Mouse (Mus musculus) forebrain, postnatal 0 days (tissue): ENCODE data around the gene Cubn. TPM values are rescaled to one million over a fixed set of nuclear protein-coding genes. Genes with fewer than 3 reads are reported as not detected.

Experiments used
- ATAC-seq: fragments of 200-750 bp; cut with Nextera tagmentation; 2 replicates; pipeline ENCODE4 v1.8.0; 2017; ENCODE audit warnings: mild to moderate bottlenecking, moderate library complexity
- DNase-seq: peaks from one replicate; pipeline ENCODE4 v3.0.0-alpha.2; 2015
- H3K27ac ChIP-seq: fragments of 300-500 bp; sonication (generic); 2 replicates; pipeline ENCODE4 v1.5.1; 2014; ENCODE audit warnings: low read depth, mild to moderate bottlenecking, antibody characterized with exemption, low read length, moderate library complexity, mixed read lengths
- H3K27me3 ChIP-seq: fragments of 300-500 bp; sonication (generic); 2 replicates; pipeline ENCODE4 v1.6.1; 2014; ENCODE audit warnings: mild to moderate bottlenecking, low read length, mixed read lengths; ENCODE audit not compliant: insufficient read depth
- H3K36me3 ChIP-seq: fragments of 300-500 bp; sonication (generic); 2 replicates; pipeline ENCODE4 v1.6.1; 2014; ENCODE audit warnings: mild to moderate bottlenecking, moderate library complexity; ENCODE audit not compliant: insufficient read depth
- H3K4me1 ChIP-seq: fragments of 300-500 bp; sonication (generic); 2 replicates; pipeline ENCODE4 v1.6.1; 2014; ENCODE audit warnings: antibody characterized with exemption; ENCODE audit not compliant: insufficient read depth
- H3K4me2 ChIP-seq: fragments of 300-500 bp; sonication (generic); 2 replicates; pipeline ENCODE4 v1.6.1; 2014; ENCODE audit warnings: low read depth, mild to moderate bottlenecking, moderate library complexity
- H3K4me3 ChIP-seq: fragments of 300-500 bp; sonication (generic); 2 replicates; pipeline ENCODE4 v1.5.1; 2014; ENCODE audit warnings: low read depth, low read length, mixed read lengths
- H3K9ac ChIP-seq: fragments of 300-500 bp; sonication (generic); 2 replicates; pipeline ENCODE4 v1.6.1; 2014; ENCODE audit warnings: mild to moderate bottlenecking
- H3K9me3 ChIP-seq: fragments of 300-500 bp; sonication (generic); 2 replicates; pipeline ENCODE4 v1.6.1; 2016; ENCODE audit warnings: low read length
- CTCF ChIP-seq: sonication (generic); IDR thresholded peaks from 2 replicates; pipeline ENCODE4 v1.5.1; 2016; ENCODE audit warnings: antibody characterized with exemption, control low read depth, low read depth
- WGBS: fragments of 180-500 bp; shearing (Covaris S2); extraction: QIAGEN DNeasy Blood & Tissue Kit; methylation state at CpG from one replicate; pipeline ENCODE4 v1.1.7; 2014; 5-methylcytosine and 5-hydroxymethylcytosine counted together
- polyA plus RNA-seq: library from polyadenylated mRNA; unstranded; fragments of >200 nt; fragmentation: Nextera tagmentation; extraction: Ambion mirVana; gene quantifications from 2 replicates; pipeline ENCODE4 v1.2.1, GENCODE M21; 2015
- total RNA-seq: library from RNA; depleted of rRNA; stranded (reverse); fragments of >200 nt; gene quantifications from 2 replicates; pipeline ENCODE4 v1.2.3, GENCODE M21; 2014

Cubn gene
- total and polyA plus RNA-seq, 2 experiments from 2014 or later, result 0.25 to 1.1 TPM

DNA sequence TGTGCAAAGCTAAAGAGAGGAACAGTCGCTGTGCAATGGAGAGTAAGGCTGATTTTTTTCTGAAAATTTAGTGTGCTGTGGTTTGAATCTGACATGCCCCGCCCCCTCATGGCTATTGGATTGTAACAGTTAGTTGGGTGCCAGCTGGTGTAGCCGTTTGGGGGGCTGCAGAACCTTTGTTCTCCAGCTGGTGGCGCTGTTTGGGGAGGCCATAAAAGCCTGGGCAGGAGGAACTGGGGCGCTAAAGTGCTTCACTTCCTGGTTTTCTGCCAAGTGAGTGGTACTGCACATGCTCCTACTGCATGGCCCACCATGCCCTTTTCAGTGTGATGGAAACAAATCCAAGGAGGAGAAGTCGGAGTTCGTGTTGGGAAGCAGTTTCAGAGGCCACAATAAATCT lies 215.7 kb downstream of the Cubn start:
- TF ChIP-seq CTCF, result peak; percentile 11; the same call in 1 of the 2 replicates
- Histone ChIP-seq H3K27ac (no peak overlapping the region), H3K9ac (no peak overlapping the region), H3K9me3 (no peaks in the 10 kb centered on the region), H3K4me3 (no peak overlapping the region), H3K36me3 (no peaks in the 10 kb centered on the region), H3K27me3 (no peaks in the 10 kb centered on the region), H3K4me2 (no peak overlapping the region), H3K4me1 (0 out of 2 replicates have a peak, but pooled peaks cover 2% of the 10 kb centered on the region)
- WGBS, result 60% methylated on average over 7 of the region's 7 CpGs
- DNase-seq, result no peak
- no peak for ATAC-seq

DNA sequence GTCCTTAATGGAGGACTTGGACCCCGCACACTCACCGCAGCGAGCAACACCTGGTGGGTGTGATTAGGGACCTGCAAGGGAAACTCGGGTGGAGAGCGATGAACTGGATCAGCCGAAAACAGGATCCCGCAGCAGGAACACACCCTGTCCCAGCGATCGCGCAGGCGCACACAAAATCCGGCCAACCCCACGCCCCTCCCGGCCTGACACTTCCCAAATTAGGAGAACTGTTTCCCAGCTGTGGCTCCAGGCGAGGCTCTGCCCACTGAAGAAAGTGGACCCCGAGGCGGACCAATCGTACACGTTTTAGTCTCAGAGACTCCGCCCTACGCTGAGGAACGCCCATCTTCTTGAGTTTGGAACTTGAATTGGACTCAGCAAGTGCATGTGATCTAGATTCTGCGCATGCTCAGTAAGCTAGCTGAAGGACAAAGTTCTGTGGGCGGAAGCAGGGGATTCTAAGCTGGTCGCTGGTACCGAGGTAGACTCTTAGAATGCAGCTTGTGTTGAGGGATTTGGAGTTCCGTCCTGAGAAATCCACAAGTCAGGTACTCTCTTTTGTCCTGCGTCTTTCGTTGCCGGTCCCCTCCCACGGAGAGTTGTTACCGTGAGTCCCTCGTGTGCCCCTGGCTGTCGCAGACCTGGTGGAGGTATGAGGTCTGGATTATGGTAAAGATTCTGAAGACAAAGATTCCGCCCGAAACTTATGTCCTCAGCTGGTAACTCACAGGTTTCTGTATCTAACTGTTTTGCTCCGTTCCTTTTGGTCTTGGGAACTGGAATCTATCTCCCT lies 220.3 kb downstream of the Cubn start, which contains the start of gene Rsu1:
TSS of gene Rsu1 (minus strand) at position 251 of the 793 bp plus-strand sequence.
- no peaks in the 10 kb centered on the region for H3K9me3 ChIP-seq
- peak; percentile 99 for ATAC-seq

DNA sequence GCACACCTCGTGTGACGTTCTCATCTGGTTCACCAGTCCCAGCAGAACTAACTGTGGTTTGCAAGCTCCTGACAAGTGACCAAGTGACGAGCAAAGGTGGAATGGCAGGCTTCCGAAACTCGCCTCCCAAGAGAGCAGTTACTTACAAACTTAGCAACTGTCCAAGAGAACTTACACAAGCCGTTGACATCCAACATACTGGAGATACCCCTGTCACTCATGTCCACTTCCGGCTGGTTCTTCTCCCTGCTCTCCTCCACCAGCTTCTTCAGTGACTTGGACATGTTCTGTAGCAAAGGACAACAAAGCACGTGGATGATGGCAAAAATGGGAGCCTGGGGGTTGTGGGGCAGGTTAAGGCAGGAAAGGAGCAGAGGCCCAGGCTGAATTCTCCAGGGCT lies 220.9 kb downstream of the Cubn start:
- WGBS, result 58% methylated on average over 8 of the region's 8 CpGs
- DNase-seq (no peak), ATAC-seq (no peak)
- Histone ChIP-seq H3K9ac (peak overlapping the region; percentile 58), H3K9me3 (no peaks in the 10 kb centered on the region), H3K4me1 (peaks cover 6% of the 10 kb centered on the region; the same call in 1 of the 2 replicates), H3K36me3 (no peaks in the 10 kb centered on the region), H3K4me2 (peak overlapping the region; percentile 80), H3K27ac (peak overlapping the region; percentile 46; the same call in 1 of the 2 replicates), H3K27me3 (no peaks in the 10 kb centered on the region), H3K4me3 (peak overlapping the region; percentile 56)
- TF ChIP-seq CTCF, result no peak

More for the DNA sequence above, 220.3 kb downstream of the Cubn start, which contains the start of gene Rsu1:
- peak within 1 kb of the TSS; percentile 58 for H3K9ac ChIP-seq
- peak within 1 kb of the TSS; percentile 56 for H3K4me3 ChIP-seq
- peak; percentile 97 for DNase-seq
- peak; percentile 17; the same call in 1 of the 2 replicates for TF ChIP-seq CTCF
- peaks cover 6% of the 10 kb centered on the region; the same call in 1 of the 2 replicates for H3K4me1 ChIP-seq
- H3K27me3 ChIP-seq, result no peaks in the 10 kb centered on the region
- H3K4me2 ChIP-seq, result peak within 1 kb of the TSS; percentile 80
- peak within 1 kb of the TSS; percentile 46; the same call in 1 of the 2 replicates for H3K27ac ChIP-seq
- H3K36me3 ChIP-seq, result no peaks in the 10 kb centered on the region
- 1% methylated on average over 37 of the region's 37 CpGs for WGBS

DNA sequence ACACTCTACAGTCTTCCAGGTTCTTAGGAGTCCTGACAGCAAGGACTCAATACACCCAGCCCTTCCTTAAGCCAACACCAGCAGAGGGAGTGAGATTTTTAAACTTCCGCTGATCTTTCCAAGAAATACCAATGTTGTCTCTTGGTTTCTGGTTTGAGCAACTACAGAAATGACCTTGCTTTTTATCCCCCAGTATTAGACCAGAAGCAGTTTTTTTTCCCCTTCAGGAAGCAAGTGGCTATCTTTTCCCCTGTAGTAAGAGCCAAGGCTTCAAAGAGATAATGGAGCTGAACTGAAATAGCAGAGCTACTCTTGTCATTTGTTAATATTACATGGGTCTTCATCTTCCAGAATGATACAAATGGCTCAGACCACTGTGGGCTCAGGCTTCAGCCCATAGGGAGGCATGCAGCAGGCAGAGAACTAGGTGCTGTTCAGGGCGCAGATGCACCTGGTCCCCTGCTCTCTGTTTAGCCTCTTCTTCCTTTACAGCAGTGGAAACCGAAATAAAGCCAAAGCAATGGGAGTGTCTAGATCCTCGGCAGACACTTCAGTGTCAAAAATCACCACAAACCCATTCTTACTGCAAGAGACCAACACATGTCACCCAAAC lies 222.8 kb downstream of the Cubn start:
- no peak for TF ChIP-seq CTCF
- Histone ChIP-seq H3K4me3 (no peak overlapping the region), H3K27me3 (no peaks in the 10 kb centered on the region), H3K9ac (no peak overlapping the region), H3K9me3 (no peaks in the 10 kb centered on the region), H3K36me3 (no peaks in the 10 kb centered on the region), H3K27ac (no peak overlapping the region), H3K4me1 (peaks cover 6% of the 10 kb centered on the region; the same call in 1 of the 2 replicates), H3K4me2 (no peak overlapping the region)
- ATAC-seq (no peak), DNase-seq (no peak)
- 95% methylated on average over 4 of the region's 4 CpGs for WGBS

DNA sequence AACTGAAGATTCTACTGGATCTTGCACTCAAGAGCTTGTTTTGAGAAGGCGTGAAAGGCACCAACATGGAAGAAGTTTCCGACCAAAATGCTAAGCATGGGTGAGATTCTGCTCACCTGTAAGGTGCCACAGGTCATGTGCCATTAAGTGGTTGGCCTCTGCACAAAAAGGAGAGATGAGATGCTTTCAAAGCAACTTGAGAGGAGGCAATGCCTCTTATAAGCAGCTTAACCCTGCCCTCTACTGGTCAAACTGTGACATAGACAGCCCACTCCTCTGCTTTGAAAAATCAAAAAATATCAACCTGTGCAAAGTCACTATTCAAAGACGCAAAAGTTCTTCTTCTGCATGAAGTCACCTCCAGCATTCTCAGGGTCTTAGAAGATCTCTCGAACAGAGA lies 226.7 kb downstream of the Cubn start:
- H3K36me3 ChIP-seq, result no peaks in the 10 kb centered on the region
- peak; percentile 87 for TF ChIP-seq CTCF
- no peak overlapping the region for H3K4me3 ChIP-seq
- no peak overlapping the region for H3K4me2 ChIP-seq
- 43% methylated on average over 4 of the region's 4 CpGs for WGBS
- no peaks in the 10 kb centered on the region for H3K9me3 ChIP-seq
- H3K4me1 ChIP-seq, result no peaks in the 10 kb centered on the region
- peak; percentile 76 for DNase-seq
- no peaks in the 10 kb centered on the region for H3K27me3 ChIP-seq
- no peak overlapping the region for H3K9ac ChIP-seq
- peak; percentile 78 for ATAC-seq
- H3K27ac ChIP-seq, result no peak overlapping the region

DNA sequence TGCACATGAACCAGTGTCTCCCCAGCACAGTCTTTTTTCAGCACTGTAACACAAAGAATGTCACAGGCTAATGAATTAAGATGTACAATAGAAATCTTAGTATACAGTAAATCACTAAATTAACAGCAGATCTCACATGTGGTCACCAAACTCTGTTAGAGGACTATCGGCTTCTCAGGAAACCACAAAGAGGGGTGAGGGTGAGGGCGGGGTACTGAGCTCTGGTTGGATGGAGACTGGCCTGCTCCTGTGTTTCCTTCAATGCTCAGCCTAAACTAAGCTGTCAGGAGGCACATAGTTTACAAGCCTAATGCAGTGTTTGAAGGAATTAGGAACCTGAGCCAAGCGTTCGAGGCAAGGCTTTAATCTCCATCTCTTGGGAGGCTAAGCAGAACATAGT lies 228.5 kb downstream of the Cubn start:
- Histone ChIP-seq H3K27me3 (no peaks in the 10 kb centered on the region), H3K9ac (no peak overlapping the region), H3K36me3 (no peaks in the 10 kb centered on the region), H3K4me2 (no peak overlapping the region), H3K4me3 (no peak overlapping the region), H3K9me3 (no peaks in the 10 kb centered on the region), H3K27ac (no peak overlapping the region), H3K4me1 (no peaks in the 10 kb centered on the region)
- 78% methylated on average over 4 of the region's 4 CpGs for WGBS
- DNase-seq, result no peak
- no peak for TF ChIP-seq CTCF
- ATAC-seq, result no peak

DNA sequence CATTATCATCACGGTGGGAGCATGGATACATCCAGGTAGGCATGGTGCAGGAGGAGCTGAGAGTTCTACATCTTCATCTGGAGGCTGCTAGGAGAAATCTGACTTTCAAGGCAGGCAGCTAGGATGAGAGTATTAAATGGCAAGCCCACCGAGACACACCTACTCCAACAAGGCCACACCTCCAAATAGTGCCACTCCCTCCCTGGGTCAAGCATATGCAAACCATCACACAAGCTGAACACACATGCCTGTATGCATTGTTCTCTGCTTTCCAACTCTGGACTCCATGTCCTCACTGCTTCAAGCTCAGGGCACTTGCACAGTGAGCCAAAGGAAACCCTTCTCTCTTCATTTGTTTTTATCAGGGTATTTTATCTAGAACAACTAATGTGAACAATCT lies 233.0 kb downstream of the Cubn start:
- TF ChIP-seq CTCF, result no peak
- WGBS, result 77% methylated on average over 2 of the region's 2 CpGs
- no peak for ATAC-seq

More for the DNA sequence above, 233.0 kb downstream of the Cubn start:
- Histone ChIP-seq H3K36me3 (0 out of 2 replicates have a peak, but pooled peaks cover 3% of the 10 kb centered on the region), H3K4me3 (no peak overlapping the region), H3K9me3 (peaks cover 5% of the 10 kb centered on the region), H3K27ac (no peak overlapping the region), H3K4me1 (no peaks in the 10 kb centered on the region), H3K4me2 (no peak overlapping the region), H3K9ac (no peak overlapping the region), H3K27me3 (no peaks in the 10 kb centered on the region)
- no peak for DNase-seq
